Mouse (Mus musculus): ENCODE results near the gene Spryd3. TPM values are rescaled to one million over a fixed set of nuclear protein-coding genes. Genes with fewer than 3 reads are reported as not detected.

Gene Spryd3
- polyA plus RNA-seq, 1 experiment from 2014 or later = 10.0 TPM

DNA sequence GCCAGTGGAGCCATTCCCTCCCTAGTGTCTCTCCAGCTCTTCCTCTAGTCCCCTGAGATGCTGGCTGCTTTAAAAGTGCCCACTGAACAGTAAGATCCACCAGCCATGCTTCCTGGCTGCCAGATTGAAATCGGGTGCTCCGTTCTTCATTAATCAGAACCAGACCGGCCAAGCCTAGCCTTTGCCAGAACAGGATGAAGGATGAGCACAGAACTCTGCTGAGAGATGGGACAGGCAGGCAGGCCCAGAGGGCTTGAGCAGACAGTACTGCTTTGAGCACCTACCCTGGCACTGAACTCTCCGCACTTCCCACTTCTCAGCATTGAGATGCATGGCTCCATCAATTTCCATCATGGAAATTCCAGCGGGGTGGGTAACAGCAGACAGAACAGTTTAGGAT lies 36.8 kb downstream of the Spryd3 start:
- no peak overlapping the region for H3K4me3 ChIP-seq (ENCODE audit: low read depth, low read length)
- no peak for ATAC-seq
- DNase-seq = no peak
- no peak overlapping the region for H3K4me2 ChIP-seq (ENCODE audit: low read depth, low read length)
- H3K9ac ChIP-seq (replicated peaks) = no peak overlapping the region
- TF ChIP-seq CTCF (IDR thresholded peaks at IDR 0.05; ENCODE audit: low read depth) (no peak), EP300 (IDR thresholded peaks at IDR 0.05; ENCODE audit: low read depth) (no peak)
- no peaks in the 10 kb centered on the region for H3K27me3 ChIP-seq (ENCODE audit: insufficient read depth, low read length)
- peaks cover 24% of the 10 kb centered on the region for H3K36me3 ChIP-seq (replicated peaks; ENCODE audit: insufficient read depth, low read length)
- 59% methylated on average over 5 of the region's 5 CpGs for WGBS (ENCODE audit: insufficient replicate concordance)
- no peak overlapping the region for H3K27ac ChIP-seq (ENCODE audit: low read depth)
- peaks cover 31% of the 10 kb centered on the region for H3K4me1 ChIP-seq (ENCODE audit: insufficient read depth)
- H3K9me3 ChIP-seq (ENCODE audit: low read length) = no peaks in the 10 kb centered on the region

DNA sequence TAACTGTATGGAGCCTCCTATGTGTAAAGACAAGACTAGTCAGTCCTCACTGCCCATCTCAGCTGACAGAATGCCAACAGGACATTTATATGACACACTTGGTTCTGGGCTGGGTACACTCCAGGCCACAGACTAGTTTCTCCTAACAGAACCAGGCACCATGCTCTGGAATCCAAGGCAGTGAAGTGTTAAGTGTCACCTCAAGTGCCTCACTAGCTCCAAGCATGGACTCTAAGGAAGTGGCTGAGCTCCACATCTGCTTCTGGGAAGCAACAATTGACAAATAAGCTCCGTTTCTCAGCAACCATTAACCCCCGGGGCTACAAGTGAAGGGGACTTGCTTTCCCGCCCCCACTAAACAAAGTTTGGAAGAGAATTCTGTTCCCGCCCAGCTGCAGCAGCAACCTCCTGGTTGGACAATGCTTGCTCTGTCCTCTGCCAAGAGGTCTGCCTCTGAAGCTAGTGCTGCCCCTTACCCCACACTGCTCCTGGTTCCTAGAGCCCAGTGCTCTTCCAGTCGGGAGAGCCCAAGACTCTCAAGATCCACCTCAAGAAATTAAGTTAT lies 38.0 kb downstream of the Spryd3 start:
- TF ChIP-seq EP300 (IDR thresholded peaks at IDR 0.05; ENCODE audit: low read depth) = no peak
- TF ChIP-seq CTCF (IDR thresholded peaks at IDR 0.05; ENCODE audit: low read depth) = no peak
- no peak overlapping the region for H3K4me3 ChIP-seq (ENCODE audit: low read depth, low read length)
- ATAC-seq (no peak), DNase-seq (no peak)
- no peak overlapping the region for H3K4me2 ChIP-seq (ENCODE audit: low read depth, low read length)
- 40% methylated on average over 5 of the region's 5 CpGs for WGBS (ENCODE audit: insufficient replicate concordance)
- H3K36me3 ChIP-seq (replicated peaks; ENCODE audit: insufficient read depth, low read length) = peaks cover 36% of the 10 kb centered on the region
- H3K27me3 ChIP-seq (ENCODE audit: insufficient read depth, low read length) = no peaks in the 10 kb centered on the region
- no peak overlapping the region for H3K9ac ChIP-seq (replicated peaks)
- H3K4me1 ChIP-seq (ENCODE audit: insufficient read depth) = peaks cover 22% of the 10 kb centered on the region
- H3K27ac ChIP-seq (ENCODE audit: low read depth) = no peak overlapping the region
- no peaks in the 10 kb centered on the region for H3K9me3 ChIP-seq (ENCODE audit: low read length)

DNA sequence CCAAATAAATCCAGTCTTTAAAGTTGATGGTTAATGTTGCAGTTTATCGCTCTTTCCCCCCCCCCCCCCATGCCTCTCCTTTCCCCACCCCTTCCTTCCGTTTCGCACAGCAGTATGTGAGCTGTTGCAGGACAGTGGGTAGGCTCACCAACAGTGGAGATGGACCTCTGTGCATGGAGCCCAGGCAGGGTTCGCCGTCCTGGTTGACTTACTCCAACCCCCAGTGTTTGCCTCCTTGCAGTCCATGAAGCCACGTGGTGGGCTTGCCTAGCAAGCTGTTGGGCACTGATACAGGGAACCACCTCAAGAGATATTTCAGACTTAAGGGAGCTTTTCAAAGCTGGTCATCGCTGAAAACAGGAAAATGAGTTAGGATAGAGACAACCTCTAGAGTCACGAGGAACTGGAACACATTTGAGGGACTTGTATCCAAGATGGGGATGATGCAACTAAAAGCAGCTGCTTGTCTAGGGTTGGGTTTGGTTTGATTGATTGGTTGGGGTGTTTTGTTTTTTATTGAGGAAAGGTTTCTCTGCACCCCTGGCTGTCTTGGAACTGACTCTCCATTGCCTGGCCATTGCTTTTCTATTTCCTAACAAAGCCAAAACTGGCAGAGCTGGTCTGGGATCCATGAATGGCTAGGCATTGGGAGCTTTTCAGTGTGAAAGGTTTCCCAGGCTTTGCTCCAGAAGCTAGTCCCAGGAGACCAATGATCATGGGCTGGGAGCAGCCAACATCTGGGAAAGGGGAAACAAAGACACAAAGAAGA lies 38.7 kb downstream of the Spryd3 start:
- peaks cover 43% of the 10 kb centered on the region for H3K36me3 ChIP-seq (replicated peaks; ENCODE audit: insufficient read depth, low read length)

DNA sequence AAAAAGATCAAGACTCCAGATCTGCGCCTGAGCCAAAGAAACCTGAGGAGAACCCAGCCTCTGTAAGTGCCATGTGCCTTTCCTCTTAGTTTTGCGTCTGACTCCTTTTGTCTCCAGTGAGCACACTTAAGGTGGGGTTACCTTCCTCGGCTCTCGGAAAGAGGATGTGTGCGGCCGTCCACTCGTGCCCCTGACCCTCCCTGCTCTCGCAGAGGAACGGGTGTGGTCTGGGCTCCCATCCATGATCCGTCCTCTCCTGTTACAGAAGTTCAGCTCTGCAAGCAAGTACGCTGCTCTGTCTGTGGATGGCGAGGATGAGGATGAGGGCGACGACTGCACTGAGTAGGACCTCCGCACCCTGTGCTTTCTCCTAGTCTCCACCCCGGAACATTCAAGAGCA lies 41.0 kb downstream of the Spryd3 start:
- no peaks in the 10 kb centered on the region for H3K27me3 ChIP-seq (ENCODE audit: insufficient read depth, low read length)
- DNase-seq (no peak), ATAC-seq (no peak)
- no peak overlapping the region for H3K9ac ChIP-seq (replicated peaks)
- H3K36me3 ChIP-seq (replicated peaks; ENCODE audit: insufficient read depth, low read length) = peaks cover 66% of the 10 kb centered on the region
- H3K27ac ChIP-seq (ENCODE audit: low read depth) = no peak overlapping the region
- H3K4me2 ChIP-seq (ENCODE audit: low read depth, low read length) = no peak overlapping the region
- H3K9me3 ChIP-seq (ENCODE audit: low read length) = no peaks in the 10 kb centered on the region
- peaks cover 2% of the 10 kb centered on the region; the same call in 1 of the 2 replicates for H3K4me1 ChIP-seq (ENCODE audit: insufficient read depth)
- TF ChIP-seq EP300 (IDR thresholded peaks at IDR 0.05; ENCODE audit: low read depth) = no peak
- TF ChIP-seq CTCF (IDR thresholded peaks at IDR 0.05; ENCODE audit: low read depth) = no peak
- WGBS (ENCODE audit: insufficient replicate concordance) = 88% methylated on average over 16 of the region's 16 CpGs
- H3K4me3 ChIP-seq (ENCODE audit: low read depth, low read length) = no peak overlapping the region

More for the DNA sequence above, 38.7 kb downstream of the Spryd3 start:
- Histone ChIP-seq H3K4me3 (ENCODE audit: low read depth, low read length) (no peak overlapping the region), H3K4me2 (ENCODE audit: low read depth, low read length) (no peak overlapping the region), H3K27ac (ENCODE audit: low read depth) (0 out of 2 replicates have a peak overlapping the region, but pooled peaks have one; percentile 13), H3K9me3 (ENCODE audit: low read length) (no peaks in the 10 kb centered on the region), H3K9ac (replicated peaks) (no peak overlapping the region), H3K4me1 (ENCODE audit: insufficient read depth) (peaks cover 16% of the 10 kb centered on the region), H3K27me3 (ENCODE audit: insufficient read depth, low read length) (no peaks in the 10 kb centered on the region)
- no peak for TF ChIP-seq CTCF (IDR thresholded peaks at IDR 0.05; ENCODE audit: low read depth)
- TF ChIP-seq EP300 (IDR thresholded peaks at IDR 0.05; ENCODE audit: low read depth) = no peak
- ATAC-seq = no peak
- WGBS (ENCODE audit: insufficient replicate concordance) = 50% methylated on average over 8 of the region's 8 CpGs
- no peak for DNase-seq

DNA sequence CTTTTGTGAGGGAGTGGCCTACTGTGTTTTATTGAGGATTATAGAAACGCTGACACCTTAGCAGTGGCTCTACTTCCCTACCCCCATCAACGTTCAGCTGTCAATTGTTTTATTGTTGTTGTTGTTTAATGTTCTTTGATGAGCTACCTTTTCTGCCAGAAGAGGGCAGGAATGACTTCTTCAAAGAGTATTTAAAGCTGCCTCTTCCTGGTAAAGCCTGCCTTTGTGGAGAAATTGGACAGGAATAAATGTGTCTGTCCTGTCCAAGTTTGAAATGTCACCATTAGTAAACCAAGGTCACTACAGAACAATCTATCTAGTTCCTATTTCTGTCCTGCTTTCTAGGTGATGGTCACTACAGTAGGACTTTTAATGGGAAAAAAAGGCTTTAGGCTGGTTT lies 41.9 kb downstream of the Spryd3 start:
- Histone ChIP-seq H3K4me3 (ENCODE audit: low read depth, low read length) (no peak overlapping the region), H3K27ac (ENCODE audit: low read depth) (no peak overlapping the region), H3K4me1 (ENCODE audit: insufficient read depth) (peaks cover 2% of the 10 kb centered on the region; the same call in 1 of the 2 replicates), H3K4me2 (ENCODE audit: low read depth, low read length) (no peak overlapping the region), H3K9ac (replicated peaks) (no peak overlapping the region), H3K36me3 (replicated peaks; ENCODE audit: insufficient read depth, low read length) (peaks cover 74% of the 10 kb centered on the region), H3K27me3 (ENCODE audit: insufficient read depth, low read length) (no peaks in the 10 kb centered on the region), H3K9me3 (ENCODE audit: low read length) (no peaks in the 10 kb centered on the region)
- no peak for TF ChIP-seq CTCF (IDR thresholded peaks at IDR 0.05; ENCODE audit: low read depth)
- no peak for TF ChIP-seq EP300 (IDR thresholded peaks at IDR 0.05; ENCODE audit: low read depth)
- no peak for ATAC-seq
- no peak for DNase-seq
- 67% methylated on average over 2 of the region's 2 CpGs for WGBS (ENCODE audit: insufficient replicate concordance)

DNA sequence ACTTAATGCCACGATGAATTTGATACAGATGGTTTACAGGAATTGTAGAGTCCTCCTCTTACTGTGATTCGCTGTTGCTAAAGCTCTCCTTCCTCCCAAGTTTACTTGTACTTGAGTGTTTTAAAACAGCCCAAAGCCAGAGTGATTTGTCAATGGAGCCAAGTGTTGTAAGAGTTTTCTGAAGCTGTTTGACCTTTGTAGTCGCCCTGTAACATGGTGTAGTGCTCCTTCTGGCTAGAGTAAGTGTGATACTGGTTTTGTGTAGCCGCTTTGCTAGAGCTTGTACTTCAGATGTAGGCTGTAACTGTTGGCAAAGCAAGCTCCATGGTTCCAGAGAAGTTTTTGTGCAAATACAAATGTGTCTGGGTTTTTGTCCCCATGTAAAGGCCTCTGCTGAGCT lies 43.8 kb downstream of the Spryd3 start:
- TF ChIP-seq EP300 (IDR thresholded peaks at IDR 0.05; ENCODE audit: low read depth) (no peak), CTCF (IDR thresholded peaks at IDR 0.05; ENCODE audit: low read depth) (no peak)
- ATAC-seq (no peak), DNase-seq (no peak)
- peaks cover 2% of the 10 kb centered on the region; the same call in 1 of the 2 replicates for H3K4me1 ChIP-seq (ENCODE audit: insufficient read depth)
- no peaks in the 10 kb centered on the region for H3K9me3 ChIP-seq (ENCODE audit: low read length)
- peaks cover 87% of the 10 kb centered on the region for H3K36me3 ChIP-seq (replicated peaks; ENCODE audit: insufficient read depth, low read length)
- no peaks in the 10 kb centered on the region for H3K27me3 ChIP-seq (ENCODE audit: insufficient read depth, low read length)
- H3K4me3 ChIP-seq (ENCODE audit: low read depth, low read length) = no peak overlapping the region
- 86% methylated on average over 4 of the region's 4 CpGs for WGBS (ENCODE audit: insufficient replicate concordance)
- H3K9ac ChIP-seq (replicated peaks) = no peak overlapping the region
- no peak overlapping the region for H3K4me2 ChIP-seq (ENCODE audit: low read depth, low read length)
- peak overlapping the region; percentile 44; the same call in 1 of the 2 replicates for H3K27ac ChIP-seq (ENCODE audit: low read depth)

Measured in liver, postnatal 0 days (tissue).